Mouse (Mus musculus) kidney, adult 11 months (tissue): ENCODE data around the gene Chmp6.

ENCODE experiments used
- DNase-seq: peaks from one replicate; pipeline ENCODE4 v3.0.0; 2022

Chmp6 gene

GRCm38 (mm10) chr11:119913291-119913934, at the start of gene Chmp6:
Gene Chmp6 (plus strand): TSS chr11:119913441.
- DNase-seq = peak; percentile 86

GRCm38 (mm10) chr11:119866837-119867236, 46.4 kb upstream of the Chmp6 start:
- DNase-seq = no peak

- DNase-seq = no peak
These were observed 45.1 kb upstream of the Chmp6 start for GRCm38 (mm10) chr11:119868138-119868537.

- DNase-seq = no peak
These were observed 44.7 kb upstream of the Chmp6 start for GRCm38 (mm10) chr11:119868556-119868955.

- DNase-seq = no peak
These were observed 42.1 kb upstream of the Chmp6 start for GRCm38 (mm10) chr11:119871141-119871540.

- DNase-seq = no peak
These were observed 39.6 kb upstream of the Chmp6 start for GRCm38 (mm10) chr11:119873643-119874042.

GRCm38 (mm10) chr11:119874841-119875240, 38.4 kb upstream of the Chmp6 start:
- DNase-seq = no peak

- no peak for DNase-seq
These were observed 37.6 kb upstream of the Chmp6 start for GRCm38 (mm10) chr11:119875685-119876084.

GRCm38 (mm10) chr11:119877124-119877523, 36.1 kb upstream of the Chmp6 start:
- no peak for DNase-seq

- no peak for DNase-seq
These were observed 33.7 kb upstream of the Chmp6 start for GRCm38 (mm10) chr11:119879573-119879972.

- DNase-seq = no peak
These were observed 29.6 kb upstream of the Chmp6 start for GRCm38 (mm10) chr11:119883646-119884045.

GRCm38 (mm10) chr11:119889966-119890365, 23.3 kb upstream of the Chmp6 start:
- DNase-seq = no peak

- no peak for DNase-seq
These were observed 21.5 kb upstream of the Chmp6 start for GRCm38 (mm10) chr11:119891601-119892215.

GRCm38 (mm10) chr11:119893667-119894236, 19.5 kb upstream of the Chmp6 start:
- DNase-seq = no peak

GRCm38 (mm10) chr11:119894634-119895033, 18.6 kb upstream of the Chmp6 start:
- no peak for DNase-seq

- DNase-seq = no peak
These were observed 16.2 kb upstream of the Chmp6 start for GRCm38 (mm10) chr11:119897041-119897440.

GRCm38 (mm10) chr11:119898976-119899375, 14.3 kb upstream of the Chmp6 start:
- DNase-seq = no peak

- no peak for DNase-seq
These were observed 12.1 kb upstream of the Chmp6 start for GRCm38 (mm10) chr11:119901174-119901573.

GRCm38 (mm10) chr11:119902891-119903290, 10.3 kb upstream of the Chmp6 start:
- DNase-seq = no peak

- no peak for DNase-seq
These were observed 8.5 kb upstream of the Chmp6 start for GRCm38 (mm10) chr11:119904621-119905286.

- no peak for DNase-seq
These were observed 7.4 kb upstream of the Chmp6 start for GRCm38 (mm10) chr11:119905794-119906193.

GRCm38 (mm10) chr11:119907006-119907650, 6.1 kb upstream of the Chmp6 start:
- DNase-seq = no peak

- DNase-seq = no peak
These were observed 5.5 kb upstream of the Chmp6 start for GRCm38 (mm10) chr11:119907711-119908110.
